Mouse (Mus musculus): ENCODE data around the gene Olfr69.
"Not testable (repeated sequence)": the region's sequence is repeated elsewhere in the genome, so short reads cannot be mapped to it uniquely, and the experiment has no call there.

Olfr69 gene

DNA sequence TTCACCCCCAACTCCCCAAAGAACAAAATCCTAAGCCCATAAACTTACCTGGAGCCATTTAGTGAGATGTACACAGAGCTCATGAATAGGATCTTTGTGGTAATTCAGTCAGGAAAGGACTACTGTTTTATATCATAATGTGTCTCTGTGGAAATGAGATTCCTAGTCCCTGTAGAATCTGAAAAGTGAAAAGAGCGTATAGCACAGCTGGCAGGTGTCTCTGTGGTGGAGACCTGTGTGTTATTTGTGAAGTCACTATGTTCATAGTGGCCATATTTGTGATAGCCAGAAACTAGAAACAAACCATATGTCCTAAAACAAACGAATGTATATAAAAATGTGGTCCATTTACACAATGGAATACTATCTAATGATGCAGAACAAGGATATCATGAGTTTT lies at the start of gene Olfr69:
Gene Olfr69, minus strand, starts transcription at position 101 of the 400 bp plus-strand sequence.
- in situ Hi-C loops (cut with MboI, MseI) = no loop called here

DNA sequence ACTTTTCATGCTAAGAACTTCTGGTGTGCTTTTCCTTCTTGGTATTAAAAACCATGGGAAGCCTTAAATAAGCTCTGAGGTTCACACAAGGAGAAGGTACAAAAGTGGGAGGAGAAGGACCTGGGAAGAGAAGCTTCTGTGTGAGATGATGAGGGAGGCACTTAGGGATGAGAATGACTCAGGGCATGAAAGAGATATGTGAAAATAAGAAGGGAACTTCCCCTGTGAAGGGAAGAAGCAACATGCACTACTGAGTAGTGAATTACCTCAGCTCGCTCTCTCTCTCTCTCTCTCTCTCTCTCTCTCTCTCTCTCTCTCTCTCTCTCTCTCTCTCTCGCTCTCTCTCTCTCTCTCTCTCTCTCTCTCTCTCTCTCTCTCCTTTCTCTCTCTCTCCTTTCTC lies 43.7 kb upstream of the Olfr69 start:
- in situ Hi-C loops (cut with MboI, MseI) = not testable (repeated sequence)

DNA sequence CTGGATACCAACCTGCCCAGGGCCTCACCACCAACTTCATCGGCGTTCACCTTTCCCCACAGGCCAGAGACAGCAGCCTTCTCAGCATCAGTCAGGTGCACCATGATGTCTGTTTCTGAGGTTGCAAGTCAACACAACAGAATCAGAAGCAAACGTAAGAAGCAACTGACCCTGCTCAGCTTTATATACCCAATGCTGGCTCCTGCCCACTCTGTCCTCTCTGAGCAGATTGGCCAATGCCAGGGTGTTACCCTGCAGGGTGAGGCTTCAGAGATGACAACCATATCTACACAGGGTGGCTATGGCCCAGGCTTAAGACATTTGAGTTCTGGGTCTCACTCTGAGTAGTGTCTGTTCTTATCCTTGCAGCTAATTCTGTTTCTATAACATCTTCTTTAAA lies 42.4 kb upstream of the Olfr69 start, which contains the start of gene Hbb-bt:
Gene Hbb-bt, minus strand, starts transcription at position 231 of the 400 bp plus-strand sequence.
- in situ Hi-C loops (cut with MboI, MseI) = no loop called here

DNA sequence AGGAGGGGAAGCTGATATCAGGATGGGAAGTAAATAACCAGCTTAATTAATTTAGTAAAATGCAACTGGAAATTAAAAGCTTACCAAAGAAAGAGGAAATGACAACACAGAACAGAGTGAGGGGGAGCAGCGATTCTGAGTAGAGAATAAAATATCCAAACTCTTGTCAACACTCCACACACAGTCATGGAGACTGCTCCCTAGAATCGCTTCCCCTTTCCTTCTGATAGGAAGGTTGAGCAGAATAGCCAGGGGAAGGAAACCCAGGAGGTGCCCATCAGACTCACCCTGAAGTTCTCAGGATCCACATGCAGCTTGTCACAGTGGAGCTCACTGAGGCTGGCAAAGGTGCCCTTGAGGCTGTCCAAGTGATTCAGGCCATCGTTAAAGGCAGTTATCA lies 41.8 kb upstream of the Olfr69 start:
- in situ Hi-C loops (cut with MboI, MseI) = not testable (repeated sequence)

DNA sequence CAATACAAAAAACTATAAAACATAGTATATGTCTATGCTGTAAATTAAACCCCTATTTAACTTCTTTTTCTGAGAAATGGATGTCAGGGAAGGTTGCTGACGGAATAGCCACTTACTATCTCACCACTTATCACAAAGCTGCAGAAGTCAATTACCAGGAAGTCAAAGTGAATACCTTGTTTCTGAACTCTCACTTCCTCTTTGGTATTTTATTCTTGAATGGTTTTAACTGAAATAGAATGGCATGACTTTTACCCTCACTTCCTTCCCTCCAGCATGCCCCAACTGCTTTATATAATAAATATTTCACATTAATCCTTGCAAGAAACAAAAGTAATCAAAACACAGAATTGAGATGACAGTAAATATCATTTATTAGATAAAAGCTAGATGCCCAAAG lies 40.8 kb upstream of the Olfr69 start:
- in situ Hi-C loops (cut with MboI, MseI) = no loop called here

DNA sequence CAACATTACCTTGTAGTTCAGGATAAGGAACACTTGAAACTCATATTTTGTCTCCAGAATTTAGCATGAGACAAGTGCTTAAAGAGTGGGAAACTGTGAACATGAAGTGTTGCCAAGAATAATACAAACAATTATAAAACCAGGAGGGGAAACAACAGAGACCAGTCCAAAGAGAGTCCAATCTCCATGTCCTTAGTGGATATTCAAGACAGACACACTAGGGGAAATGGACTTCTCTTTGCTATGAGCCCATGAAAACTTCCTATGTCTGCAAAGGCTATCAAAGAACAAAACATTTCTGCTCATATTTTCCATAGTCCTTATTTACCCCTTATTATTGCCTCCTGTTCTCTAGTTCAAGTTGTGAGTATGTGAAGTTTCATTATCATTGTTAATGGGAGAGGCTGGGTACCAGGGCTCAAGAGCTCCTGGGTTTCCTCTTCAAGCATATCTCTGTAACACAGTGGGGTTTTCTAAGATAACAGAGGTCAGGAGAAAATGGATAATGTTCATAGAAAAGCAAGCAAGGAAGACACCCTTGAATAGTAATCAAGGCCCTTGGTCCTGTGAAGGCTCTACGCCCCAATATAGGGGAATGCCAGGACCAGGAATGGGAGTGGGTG lies 39.9 kb upstream of the Olfr69 start:
- in situ Hi-C loops (cut with MboI, MseI) = no loop called here

DNA sequence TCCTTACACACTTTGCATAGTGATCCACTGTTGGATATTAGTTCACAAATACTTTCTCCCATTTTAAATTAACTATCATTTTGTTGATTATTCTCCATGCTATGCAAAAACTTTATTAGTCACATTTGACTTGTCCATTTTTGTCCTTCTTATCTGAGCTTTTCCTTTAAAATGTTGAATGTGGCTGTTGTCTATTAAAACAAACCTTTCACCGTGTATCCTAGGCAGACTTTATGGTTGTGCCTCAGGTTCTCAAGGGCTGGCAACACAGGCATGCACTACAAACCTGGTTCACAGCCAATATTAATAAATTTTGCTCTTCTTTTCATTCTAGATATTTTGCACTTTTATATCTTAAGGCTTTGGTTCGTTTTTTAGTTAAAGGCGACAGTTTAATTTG lies 39.4 kb upstream of the Olfr69 start:
- in situ Hi-C loops (cut with MboI, MseI) = no loop called here

DNA sequence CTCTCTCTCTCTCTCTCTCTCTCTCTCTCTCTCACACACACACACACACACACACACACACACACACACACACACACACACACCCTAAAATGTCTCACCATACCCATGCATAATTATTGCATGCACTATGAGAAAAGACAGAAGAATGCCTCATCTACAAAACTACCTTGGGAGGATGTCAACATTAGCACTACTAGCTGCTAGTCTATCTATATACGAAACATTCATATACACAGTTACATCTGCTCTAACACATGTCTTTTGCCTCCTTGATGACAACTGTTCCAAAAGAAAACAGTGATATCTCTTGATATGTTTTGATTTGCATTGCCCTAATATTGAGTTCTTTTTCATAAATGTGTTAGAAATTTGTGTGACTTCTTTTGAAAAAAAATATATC lies 38.9 kb upstream of the Olfr69 start:
- in situ Hi-C loops (cut with MboI, MseI) = no loop called here

GRCm38 (mm10) chr7:103809801-103810155 lies 38.4 kb upstream of the Olfr69 start:
- in situ Hi-C loops (cut with MboI, MseI) = loop anchor here in 1 of 2 experiments (5.0 kb wide), 1 partner anchor 102 kb away; no protein-coding TSS in a partner anchor

GRCm38 (mm10) chr7:103808971-103809800 lies 37.8 kb upstream of the Olfr69 start:
- in situ Hi-C loops (cut with MboI, MseI) = loop anchor here in 1 of 2 experiments (5.0 kb wide), 1 partner anchor 102 kb away; no protein-coding TSS in a partner anchor

GRCm38 (mm10) chr7:103808120-103808519 lies 36.7 kb upstream of the Olfr69 start:
- in situ Hi-C loops (cut with MboI, MseI) = loop anchor here in 1 of 2 experiments (5.0 kb wide), 1 partner anchor 101 kb away; no protein-coding TSS in a partner anchor

GRCm38 (mm10) chr7:103806856-103807255 lies 35.5 kb upstream of the Olfr69 start:
- in situ Hi-C loops (cut with MboI, MseI) = loop anchor here in 1 of 2 experiments (5.0 kb wide), 1 partner anchor 100 kb away; no protein-coding TSS in a partner anchor

GRCm38 (mm10) chr7:103792669-103793388 lies 21.4 kb upstream of the Olfr69 start:
- in situ Hi-C loops (cut with MboI, MseI) = no loop called here

DNA sequence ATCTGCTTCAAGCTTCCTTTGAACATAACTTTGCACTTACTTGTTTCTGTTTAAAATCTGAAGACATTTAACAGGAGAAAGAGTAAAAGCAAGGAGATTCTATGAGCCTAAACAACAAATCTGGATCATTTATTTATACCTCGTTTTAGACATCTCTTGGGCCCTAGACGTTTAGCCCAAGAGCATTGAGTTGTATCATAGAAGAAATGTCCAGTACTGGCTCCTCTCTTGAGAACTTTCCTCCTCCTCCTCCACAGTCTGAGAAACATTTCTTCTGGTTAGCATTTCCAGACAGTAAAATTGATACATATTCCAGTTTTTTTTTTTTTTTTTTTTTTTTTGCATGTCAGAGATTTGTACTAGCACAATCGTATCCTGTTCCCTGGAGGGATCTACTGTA lies 20.3 kb upstream of the Olfr69 start, which contains the start of gene Olfr67:
Gene Olfr67, minus strand, starts transcription at position 101 of the 400 bp plus-strand sequence.
- in situ Hi-C loops (cut with MboI, MseI) = no loop called here

- in situ Hi-C loops (cut with MboI, MseI) = no loop called here
Measured at GRCm38 (mm10) chr7:103779598-103779997, 8.2 kb upstream of the Olfr69 start, which contains the start of gene Olfr68. Olfr68 (minus strand) TSS chr7:103779698.

DNA sequence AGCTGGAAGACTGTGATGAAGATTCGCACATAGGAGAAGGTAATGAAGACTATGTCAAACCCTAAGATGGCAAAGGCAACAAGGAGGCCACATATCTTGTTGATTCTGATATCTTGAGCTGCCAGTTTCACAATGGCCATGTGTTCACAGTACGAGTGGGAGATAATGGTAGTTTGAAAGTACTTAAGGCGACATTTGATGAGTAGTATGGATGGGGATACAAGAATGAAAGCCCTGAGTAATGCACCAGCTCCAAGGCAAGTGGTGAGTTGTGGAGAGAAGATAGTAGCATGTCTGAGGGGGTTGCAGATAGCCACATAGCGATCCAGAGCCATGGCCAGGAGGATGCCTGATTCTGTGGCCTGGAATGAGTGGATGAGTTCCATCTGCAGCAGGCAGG lies 6.3 kb upstream of the Olfr69 start:
- in situ Hi-C loops (cut with MboI, MseI) = not testable (repeated sequence)

GRCm38 (mm10) chr7:103767687-103768086 lies 3.7 kb downstream of the Olfr69 start:
- in situ Hi-C loops (cut with MboI, MseI) = not testable (repeated sequence)

DNA sequence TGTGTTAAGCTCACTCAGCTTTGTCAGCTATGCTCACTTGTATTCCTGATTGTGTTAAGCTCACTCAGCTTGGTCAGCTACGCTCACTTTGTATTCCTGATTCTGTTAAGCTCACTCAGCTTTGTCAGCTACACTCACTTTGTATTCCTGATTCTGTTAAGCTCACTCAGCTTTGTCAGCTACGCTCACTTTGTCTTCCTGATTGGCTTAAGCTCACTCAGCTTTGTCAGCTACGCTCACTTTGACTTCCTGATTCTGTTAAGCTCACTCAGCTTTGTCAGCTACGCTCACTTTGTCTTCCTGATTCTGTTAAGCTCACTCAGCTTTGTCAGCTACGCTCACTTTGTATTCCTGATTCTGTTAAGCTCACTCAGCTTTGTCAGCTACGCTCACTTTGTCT lies 9.2 kb downstream of the Olfr69 start:
- in situ Hi-C loops (cut with MboI, MseI) = not testable (repeated sequence)

- in situ Hi-C loops (cut with MboI, MseI) = no loop called here
Measured at GRCm38 (mm10) chr7:103757233-103757632, 14.2 kb downstream of the Olfr69 start, which contains the start of gene Olfr630. Olfr630 (minus strand) TSS chr7:103757333.

DNA sequence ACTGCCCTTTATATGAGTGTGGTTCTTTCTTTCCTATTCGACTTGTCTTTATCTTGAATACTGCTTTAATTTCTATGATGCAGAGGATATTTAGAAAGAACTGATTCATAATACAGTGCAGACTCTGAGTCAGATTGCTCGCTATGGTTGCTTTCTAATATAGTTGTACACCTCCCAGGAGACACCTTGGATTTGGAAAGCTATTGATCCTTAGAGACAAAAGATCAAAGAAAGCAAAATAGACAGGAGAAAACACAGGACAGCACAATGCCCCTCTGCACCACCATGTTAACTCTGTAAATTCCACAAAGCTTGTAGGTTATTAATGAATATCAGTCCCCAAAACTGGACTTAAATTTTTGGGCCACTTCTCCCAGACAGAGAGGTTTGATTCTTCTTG lies 26.6 kb downstream of the Olfr69 start, which contains the start of gene Olfr629:
Gene Olfr629, minus strand, starts transcription at position 101 of the 400 bp plus-strand sequence.
- in situ Hi-C loops (cut with MboI, MseI) = no loop called here

GRCm38 (mm10) chr7:103730074-103730473 lies 41.3 kb downstream of the Olfr69 start, which contains the start of gene Olfr628:
Olfr628 (plus strand) TSS chr7:103730374.
- in situ Hi-C loops (cut with MboI, MseI) = no loop called here
